Mouse (Mus musculus) neural tube, embryonic 10.5 days (tissue): ENCODE measurements at regions not wholly inside any gene's neighbourhood (a gene's known extent, or its start where the extent isn't known, plus 50 kb on each side); places are given as distances from the start of the nearest gene placed in this dataset.

ENCODE experiments used
- DNase-seq: peaks from one replicate; pipeline ENCODE4 v3.0.0-alpha.2; 2017; ENCODE audit warnings: low spot score; ENCODE audit errors: extremely low spot score

DNA sequence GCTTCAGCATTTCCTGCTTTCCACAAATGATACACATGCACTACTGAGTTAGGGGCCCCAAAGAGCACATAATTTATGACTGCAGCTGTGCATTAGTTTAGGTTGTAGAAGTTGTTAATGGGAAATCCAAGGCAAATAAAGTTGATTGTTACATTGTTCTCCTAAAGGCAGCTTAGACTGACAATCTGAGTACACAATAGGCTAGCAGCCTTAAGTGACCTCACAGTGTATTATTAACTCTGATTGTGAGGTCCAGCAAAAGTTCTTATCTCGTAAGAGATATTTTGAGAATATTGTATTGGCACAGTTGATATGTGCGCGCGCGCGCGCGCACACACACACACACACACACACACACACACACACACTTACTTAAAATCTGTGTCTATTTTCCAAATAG lies 70.5 kb upstream of the Yae1d1 start:
- no peak for DNase-seq

- no peak for DNase-seq
These were observed 67.1 kb upstream of the Yae1d1 start for GRCm38 (mm10) chr13:18060265-18060664.

- DNase-seq, result peak; percentile 49
These were observed 64.2 kb upstream of the Yae1d1 start for GRCm38 (mm10) chr13:18057231-18057912.

GRCm38 (mm10) chr13:18056816-18057215 lies 63.7 kb upstream of the Yae1d1 start:
- no peak for DNase-seq

GRCm38 (mm10) chr13:18043154-18043553 lies 50.0 kb upstream of the Yae1d1 start:
- no peak for DNase-seq
